Mouse (Mus musculus) 3T3-L1 (cell line): ENCODE results near the gene Slc37a1.
"Not testable (repeated sequence)": the region's sequence is repeated elsewhere in the genome, so short reads cannot be mapped to it uniquely, and the experiment has no call there.

ENCODE experiments used
- DNase-seq: peaks from one replicate; pipeline ENCODE4 v3.0.0-alpha.2; 2015; ENCODE audit warnings: low read depth, low spot score

Slc37a1 gene

DNA sequence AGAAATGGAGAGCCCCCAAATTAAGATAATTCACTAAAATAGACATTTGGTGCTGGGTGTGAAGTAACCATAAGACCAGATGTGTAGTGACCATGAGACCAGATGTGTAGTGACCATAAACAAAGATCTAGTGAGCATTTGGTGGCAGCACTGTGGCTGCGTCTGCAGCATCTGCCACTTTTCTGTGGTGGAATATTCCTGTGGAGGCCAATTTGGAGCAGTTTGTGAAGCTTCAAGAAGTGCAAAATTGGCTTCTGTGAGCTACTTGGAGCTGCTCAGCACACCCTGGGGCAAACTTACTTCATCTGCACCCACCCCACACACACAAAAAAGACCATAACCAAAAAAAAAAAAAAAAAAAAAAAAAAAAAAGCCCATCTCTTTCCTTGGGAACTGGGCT lies 18.6 kb upstream of the Slc37a1 start:
- DNase-seq = no peak

DNA sequence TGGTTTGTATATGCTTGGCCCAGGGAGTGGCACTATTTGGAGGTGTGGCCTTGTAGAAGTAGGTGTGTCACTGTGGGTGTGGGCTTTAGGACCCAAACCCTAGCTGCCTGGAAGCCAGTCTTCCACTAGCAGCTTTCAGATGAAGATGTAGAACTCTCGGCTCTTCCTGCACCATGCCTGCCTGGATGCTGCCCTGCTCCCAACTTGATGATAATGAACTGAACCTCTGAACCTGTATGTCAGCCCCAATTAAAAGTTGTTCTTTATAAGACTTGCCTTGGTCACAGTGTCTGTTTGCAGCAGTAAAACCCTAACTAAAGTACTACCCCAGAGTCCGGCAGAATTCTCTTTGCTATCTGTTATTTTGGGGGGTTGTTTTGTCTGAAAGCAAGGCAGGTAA lies 16.8 kb upstream of the Slc37a1 start:
- DNase-seq = no peak

DNA sequence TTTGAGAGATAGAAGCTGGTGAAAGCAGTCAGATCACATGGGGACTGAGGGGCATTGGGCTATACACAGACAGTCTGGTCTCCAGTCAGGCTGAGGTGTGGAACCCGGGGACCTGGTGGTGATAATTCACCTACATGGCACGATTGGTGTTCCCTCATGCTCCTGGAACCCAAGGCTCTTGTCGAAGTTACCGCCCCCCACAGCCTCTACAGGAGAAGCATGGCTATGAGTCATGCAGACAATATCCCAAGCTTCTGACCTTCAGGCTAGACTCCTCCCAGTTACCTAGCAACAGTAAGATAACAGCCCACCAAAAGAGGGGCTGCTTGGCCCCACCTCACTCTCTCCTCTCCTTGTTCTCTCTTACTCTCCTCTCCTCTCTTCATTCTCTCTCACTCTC lies 16.3 kb upstream of the Slc37a1 start:
- no peak for DNase-seq

DNA sequence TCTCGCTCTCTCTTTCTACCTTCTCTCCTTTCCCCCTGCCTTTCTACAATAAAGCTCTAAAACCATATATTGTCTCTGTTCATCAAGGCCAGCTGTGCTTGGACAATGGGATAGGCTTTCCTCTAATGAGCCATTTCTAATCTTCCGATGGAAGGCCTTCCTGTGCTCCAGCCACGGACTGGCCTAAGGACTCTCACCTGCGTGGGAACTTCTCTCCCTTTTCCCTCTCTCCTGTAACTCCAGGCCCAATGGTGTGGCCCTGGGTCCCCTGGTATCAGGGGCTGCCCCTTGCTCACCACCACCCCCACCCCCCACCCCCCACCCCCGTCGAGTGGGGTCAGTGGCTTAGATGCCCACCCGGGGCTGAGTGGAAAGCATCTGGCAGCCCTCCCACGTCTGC lies 15.9 kb upstream of the Slc37a1 start:
- not testable (repeated sequence) for DNase-seq

DNA sequence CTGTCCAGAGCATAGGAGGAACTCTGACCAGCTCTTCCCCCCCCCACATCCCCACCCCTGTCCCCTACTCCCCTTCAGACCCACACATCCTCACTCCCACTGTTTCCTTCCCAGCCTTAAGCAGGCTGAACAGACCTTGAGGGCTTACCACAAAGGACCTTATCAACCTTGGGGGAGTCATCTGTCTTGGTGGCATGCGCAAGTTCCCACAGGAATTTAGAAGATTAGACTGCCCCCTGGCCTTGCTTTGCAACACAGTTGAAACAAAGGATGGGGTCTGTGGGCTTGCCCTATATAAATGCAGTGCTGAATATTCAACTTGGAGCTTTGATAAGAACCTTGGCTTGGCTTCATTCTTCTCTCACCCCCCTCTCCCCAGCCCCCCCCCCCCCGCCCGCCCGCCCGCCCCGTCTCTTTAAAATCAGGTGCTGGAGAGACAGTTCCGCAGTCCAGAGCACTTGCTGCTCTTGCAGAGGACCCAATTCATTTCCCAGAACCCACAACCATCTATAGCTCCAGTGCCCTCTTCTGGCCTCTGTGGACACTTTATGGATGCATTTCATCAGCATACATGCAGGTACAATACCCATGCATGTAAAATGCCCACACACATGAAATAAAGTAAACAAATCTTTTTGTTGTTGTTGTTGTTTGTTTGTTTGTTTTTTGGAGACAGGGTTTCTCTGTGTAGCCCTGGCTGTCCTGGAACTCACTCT lies 15.3 kb upstream of the Slc37a1 start:
- no peak for DNase-seq

DNA sequence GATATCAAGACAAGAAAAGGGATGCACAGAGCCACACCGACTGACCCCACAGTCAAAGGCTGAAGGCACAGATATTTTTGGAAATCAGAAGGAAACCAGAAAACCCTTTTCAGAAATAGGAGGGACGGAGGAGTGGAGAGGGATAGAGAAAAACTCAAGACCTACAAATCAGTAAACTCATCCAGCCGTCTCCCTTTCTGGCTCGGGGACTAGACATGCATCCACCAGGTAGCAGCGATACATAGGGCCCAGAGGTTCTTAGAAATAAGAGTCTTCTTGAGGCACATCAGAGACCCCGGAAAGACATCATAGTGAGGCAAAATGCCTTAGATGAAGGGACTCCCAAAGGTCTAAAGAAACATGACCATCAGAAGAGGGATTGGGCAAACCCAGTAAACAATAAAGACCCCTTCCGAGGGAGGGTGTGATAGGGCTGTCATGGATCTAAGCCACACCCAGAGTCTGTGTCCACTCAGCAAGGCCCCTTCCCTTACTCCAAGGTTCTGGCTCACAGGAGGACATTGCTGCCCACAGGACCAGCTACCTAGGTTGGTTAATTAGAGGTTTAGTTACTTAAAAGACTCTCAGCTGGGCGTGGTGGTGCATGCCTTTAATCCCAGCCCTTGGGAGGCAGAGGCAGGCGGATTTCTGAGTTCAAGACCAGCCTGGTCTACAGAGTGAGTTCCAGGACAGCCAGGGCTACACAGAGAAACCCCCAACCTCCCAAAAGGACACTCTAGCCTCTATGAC lies 14.0 kb upstream of the Slc37a1 start:
- no peak for DNase-seq

DNA sequence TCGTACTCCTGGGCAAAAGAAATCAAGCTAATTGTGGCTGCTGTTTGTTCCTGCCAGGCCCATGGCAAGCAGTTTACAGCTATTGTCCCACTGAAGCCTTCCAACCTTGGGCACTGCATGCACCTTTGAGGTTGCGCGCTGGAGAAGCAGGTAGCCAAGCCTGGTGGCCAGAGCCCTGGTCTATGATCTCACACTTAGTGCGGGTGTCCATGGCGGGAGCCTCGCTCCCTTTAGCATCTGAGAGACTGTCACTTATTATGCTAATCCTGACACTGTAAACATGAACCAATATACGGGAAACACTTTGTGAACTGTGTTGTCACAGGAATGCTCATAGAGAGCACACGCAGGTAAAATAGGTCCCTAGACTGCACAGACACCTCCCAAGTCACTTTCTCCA lies 13.0 kb upstream of the Slc37a1 start:
- DNase-seq = no peak

DNA sequence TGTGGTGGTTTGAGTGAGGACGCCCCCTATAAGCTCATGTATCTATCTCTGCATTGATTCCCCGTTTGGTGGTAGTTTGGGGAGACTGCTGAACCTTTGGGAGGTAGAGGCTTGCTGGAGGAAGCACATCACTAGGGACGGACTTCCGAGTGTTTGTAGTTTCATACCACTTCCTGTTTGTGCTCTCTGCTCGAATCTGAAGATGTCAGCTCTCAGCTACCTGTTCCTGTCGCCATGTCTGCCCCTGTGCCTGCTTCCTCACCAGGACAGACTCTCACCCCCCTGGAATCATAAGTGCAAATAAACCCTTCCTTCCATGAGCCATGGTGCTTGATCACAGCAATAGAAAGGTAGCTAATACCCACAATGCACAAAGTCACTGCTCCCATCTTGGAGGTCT lies 11.4 kb upstream of the Slc37a1 start:
- no peak for DNase-seq

DNA sequence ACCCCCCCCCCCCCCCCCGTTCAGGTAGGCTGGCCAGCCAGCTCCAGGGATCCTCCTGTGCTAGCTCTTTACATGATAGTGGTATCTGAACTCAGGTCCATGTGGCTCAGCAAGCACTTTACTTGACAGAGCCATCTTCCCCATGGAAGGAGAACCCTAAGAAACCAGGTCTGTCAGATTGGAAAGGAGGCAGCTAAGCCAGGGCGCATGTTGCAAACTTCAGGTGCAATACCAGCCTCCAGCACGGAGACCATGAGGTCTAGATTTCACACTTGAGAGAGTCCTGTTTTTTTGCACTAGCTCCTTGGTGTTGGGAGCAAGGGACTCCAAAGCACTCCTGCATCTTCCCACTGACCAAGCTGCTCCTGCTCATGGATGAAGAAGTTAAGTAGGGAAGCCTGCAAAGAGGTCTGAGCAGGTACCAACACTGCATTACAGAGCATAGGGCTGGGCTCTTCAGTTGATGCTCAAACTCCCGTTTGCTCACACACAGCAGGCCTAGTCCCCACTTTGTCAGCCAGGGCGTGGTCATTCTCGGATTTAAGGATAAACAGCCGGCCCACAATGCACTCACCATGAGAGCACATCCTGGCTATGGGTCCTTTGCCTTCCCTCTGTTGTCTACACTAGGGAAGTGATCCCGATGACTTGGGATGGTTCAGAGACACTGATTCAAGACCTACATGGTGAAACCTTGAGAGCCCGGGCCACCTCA lies 10.2 kb upstream of the Slc37a1 start:
- no peak for DNase-seq

DNA sequence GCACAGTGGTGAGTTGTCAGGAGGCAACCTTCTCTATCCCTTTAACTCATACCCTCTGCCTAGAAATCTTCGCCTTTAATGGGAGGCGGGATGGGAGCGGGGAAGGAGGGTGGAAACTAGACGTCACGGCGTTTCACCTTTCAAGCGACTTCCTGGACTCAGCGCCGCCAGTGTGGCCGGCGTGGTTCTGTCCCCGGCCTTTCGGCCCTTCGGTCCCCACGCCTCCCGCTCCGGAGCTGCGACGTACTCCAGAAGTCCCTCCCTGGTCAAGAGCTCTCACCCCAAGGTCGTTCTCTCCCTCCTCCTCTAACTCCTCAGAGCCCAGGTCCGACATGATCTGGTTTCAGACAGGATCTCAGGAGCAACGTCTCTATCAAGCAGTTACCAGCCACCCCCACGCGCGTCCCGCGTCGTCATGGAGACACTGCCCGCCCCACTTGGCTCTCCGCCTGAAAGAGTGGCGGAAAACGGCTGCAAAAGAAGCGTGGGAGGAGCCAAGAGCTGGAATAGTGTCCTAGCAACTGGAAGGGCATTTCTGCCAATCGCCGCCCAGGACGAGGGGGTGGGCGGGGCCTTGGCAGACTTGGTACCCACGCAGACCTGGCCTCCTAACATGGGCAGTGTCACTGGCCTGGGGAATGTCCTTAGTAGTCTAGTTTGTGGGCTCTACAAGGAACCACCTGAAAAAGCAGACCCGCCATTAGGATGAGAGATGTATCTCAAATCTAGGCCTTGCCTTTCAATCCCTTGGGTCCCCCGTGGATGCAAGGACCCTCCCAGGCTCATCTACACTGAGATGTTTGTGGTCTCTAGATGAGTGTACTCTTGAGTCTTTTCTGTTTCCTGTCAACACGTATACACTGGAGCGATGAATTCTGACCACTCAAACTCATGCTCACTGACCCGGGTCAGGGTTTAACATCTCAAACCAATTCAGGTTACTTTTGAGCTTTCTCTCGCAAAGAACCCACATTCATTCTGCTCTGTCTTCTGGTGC lies 9.4 kb upstream of the Slc37a1 start, which contains the start of gene Rsph1:
TSS of gene Rsph1 (minus strand) at position 462 of the 997 bp plus-strand sequence.
- DNase-seq = no peak

DNA sequence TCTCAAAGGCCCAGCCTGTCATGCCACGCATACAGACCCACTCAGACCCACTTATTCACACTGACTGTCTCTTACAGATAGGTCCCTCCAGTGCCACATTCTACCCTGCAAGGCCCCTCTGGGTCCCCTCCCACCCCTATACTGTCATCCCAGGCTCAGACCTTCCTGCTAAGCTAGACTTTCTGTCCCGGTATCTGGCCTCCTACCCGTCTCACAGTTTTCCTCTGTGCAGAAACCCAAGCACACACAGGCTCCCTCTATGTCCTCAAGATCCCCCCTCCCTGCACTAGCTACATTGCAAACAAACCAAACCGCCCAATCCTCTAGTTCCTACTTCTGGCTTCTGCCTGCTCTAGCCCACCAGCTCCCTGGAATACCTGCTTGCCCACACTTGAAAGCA lies 8.7 kb upstream of the Slc37a1 start:
- no peak for DNase-seq

DNA sequence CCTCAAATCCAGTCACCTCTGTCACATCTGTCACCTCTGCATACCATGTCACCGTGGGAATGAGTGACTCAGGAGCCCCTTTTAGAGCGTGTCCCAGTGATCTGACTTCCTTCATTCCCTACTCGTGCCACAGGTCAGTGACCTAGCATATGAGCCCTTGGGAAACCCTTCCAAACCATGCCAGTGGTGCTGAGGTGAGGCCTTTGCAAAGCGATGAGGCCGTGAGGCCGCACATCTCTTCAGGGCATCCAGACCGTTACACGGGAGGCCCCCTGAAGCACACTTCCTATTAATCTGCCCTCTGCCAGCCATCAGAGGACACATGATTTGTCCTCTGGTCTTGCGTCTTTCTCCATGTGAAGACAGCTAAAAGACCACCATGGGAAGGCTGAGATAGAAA lies 7.1 kb upstream of the Slc37a1 start:
- DNase-seq = no peak

DNA sequence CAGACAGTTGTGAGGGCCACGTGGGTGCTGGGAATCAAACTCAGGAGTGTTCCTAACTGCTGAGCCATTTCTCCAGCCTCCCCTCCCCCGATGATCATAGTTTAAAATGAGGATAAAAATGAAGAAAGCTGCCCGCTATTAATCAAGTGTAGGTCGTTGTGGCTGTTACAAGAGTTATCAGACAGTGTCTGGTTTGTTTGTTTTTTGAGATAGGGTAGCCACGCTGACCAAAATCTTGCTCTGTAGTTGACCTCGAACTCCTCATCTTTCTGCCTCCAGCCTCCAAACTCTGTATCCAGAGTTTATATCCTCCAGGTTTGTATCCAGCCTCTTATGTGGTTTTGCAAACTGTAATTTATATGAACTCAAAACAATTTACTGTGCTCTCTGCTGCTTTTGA lies 6.3 kb upstream of the Slc37a1 start:
- no peak for DNase-seq

DNA sequence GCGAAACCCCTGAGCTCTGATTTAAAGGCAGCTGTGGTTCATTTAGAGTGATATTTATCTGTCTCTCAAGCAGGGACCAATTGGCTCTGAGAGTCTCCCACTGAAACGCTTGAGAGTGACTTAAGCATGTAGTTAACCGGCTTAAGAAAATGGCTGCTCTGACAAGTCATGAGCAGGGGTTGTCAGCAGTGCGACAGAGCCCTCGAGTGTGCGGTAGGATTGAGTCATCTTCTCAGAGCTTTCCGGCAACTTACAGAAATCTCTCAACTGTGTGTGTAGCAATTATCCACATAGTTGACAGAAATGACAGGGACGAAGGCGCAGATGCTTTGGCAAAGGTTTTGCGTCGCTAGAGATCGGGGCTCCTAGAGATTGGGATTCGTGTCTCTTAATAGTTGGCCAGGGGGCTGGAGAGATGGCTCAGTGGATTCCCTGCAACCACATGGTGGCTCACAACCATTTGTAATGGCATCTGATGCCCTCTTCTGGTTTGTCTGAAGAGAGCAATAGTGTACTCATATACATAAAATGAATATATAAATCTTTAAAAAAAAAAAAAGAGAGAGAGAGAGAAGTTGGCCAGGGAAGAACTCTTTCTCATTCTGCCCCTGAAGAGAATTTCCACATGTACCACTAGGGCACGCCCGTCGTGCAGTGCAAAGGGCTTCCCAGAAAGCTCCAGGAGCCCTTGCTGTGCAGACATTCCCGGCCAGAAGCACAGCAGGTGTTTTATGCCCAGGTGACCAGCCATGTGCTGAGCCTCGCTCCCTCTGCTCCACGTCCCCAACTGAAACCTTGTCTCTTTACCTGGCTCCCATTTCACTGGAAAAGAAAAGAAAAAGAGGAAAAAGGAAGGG lies 4.5 kb upstream of the Slc37a1 start:
- DNase-seq = no peak

DNA sequence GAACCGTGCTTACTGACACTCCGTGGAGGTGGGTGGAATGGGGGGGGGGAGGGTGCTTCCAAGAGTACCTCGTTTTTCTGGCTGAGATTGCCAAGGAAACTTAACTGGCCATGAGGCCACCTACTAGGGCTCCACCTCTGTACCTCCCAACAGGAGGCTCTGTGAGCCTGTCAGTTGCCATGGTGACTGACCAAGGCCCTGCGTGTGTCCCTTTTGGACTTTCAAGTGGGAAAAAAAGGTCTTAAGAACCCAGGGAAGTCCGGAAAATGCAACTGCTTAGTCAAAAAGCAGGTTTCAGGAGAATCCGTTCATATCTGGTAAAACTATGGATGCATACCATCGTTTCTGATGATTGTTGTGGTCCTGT lies 3.9 kb upstream of the Slc37a1 start:
- no peak for DNase-seq

DNA sequence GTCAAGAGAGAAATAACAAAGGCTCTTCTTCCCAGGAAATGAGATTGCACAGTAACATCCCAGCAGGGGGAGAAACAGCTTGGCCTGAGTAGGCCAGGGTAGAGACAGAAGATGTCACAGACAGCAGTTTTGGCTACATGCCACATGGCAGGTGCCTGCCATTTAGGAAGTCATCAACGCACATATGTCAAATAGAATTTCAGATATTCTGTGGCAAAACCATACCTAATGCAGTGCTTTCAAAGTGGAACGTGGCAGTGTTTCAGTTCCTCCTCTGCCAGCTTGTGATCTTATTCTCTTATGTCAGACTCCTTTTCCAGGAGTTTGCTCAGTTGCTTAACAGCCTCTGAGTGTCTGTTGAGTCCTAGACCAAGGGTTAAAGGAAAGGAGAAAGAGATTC lies 725 bp upstream of the Slc37a1 start:
- DNase-seq = no peak

DNA sequence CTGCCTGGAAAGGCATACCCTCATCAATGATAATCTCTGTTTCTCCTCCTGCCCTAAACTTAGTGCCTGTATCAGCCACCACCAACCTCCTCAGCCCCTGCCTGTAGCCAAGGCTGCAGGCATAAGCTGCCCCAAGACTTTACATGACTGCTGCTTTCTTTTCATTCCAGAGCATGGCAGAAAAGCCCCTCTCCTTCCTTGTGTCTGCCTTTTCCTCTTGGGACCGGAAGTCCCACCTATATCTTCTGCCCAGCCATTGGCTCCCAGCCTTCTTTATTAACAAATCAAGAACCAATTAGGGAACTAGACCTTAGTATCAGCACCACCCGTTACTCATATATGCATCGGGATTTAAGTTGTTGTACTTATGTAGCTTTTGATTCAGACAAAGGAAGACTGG lies 624 bp downstream of the Slc37a1 start:
- DNase-seq = no peak

DNA sequence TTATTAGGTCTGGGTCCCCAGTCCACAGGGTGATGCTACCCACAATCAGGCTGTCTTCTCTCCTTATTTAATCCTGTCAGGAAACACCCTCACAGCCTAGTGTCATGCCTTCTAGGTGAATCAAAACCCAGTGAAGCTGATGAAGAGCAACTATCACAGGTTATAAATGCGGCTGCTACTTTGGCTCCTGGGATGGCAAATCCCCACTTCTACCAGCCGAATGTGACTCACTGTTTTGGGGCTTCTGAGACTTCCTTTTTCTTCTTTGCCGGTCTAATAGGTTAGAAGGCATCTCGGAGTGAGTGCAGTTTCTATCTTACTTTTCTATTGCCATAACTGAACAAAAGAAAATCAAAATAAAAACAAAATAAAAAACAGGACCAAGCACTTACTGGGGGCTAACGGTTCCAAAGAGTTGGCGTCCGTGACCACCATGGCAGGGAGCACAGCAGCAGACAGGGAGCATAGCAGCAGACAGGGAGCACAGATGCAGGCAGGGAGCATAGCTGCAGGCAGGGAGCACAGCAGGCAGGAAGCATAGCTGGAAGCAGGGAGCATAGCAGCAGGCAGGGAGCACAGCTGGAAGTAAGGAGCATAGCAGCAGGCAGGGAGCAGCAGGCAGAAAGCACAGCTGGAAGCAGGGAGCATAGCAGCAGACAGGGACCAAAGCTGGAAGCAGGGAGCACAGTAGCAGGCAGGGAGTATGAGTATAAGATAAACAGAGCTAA lies 2.6 kb downstream of the Slc37a1 start:
- DNase-seq = no peak

DNA sequence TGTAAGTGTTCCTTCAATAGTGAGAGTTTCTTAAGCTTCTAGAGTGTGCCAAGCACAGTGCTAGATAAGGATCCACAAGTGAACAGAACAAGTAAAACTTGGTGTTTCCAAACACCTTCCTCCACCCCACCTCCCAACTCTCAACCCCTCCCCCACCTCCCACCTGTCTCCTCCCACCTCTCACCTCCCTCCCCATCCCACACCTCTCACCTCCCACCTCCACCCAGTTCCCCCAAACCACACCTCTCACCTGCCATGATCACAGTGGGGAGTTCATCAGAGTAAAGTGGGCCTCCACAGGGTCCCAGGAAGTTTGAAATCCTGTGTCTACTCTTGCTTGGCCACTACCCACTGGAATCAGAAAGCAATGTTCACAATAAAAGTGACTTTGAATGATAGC lies 3.7 kb downstream of the Slc37a1 start:
- DNase-seq = no peak

DNA sequence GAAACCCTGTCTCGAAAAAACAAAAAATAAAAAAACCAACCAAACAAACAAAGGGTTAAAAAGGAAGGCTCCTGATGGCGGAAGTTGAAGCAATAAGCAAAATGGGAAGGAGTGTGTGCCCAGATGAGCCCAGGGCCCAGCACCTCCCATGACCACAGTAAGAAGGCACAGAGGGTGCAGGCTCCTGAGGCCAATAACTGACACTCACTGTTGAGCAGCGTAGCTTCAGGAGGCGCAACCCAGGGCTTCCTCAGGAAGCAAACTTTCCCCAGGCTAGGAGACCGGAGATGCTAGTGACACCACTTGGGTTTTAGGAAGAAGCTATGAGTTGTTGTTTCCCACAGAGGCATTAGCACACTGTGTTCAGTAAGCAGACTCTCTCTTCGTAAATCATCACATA lies 4.3 kb downstream of the Slc37a1 start:
- DNase-seq = no peak
